Mouse (Mus musculus) CD4-positive, CD25-positive, alpha-beta regulatory T cell, adult 2 months (primary cell): ENCODE data around the gene C77080.

Source experiments
- DNase-seq: peaks from one replicate; pipeline ENCODE4 v3.0.0-alpha.2; 2012; ENCODE audit warnings: low read depth, low spot score

Gene C77080

DNA sequence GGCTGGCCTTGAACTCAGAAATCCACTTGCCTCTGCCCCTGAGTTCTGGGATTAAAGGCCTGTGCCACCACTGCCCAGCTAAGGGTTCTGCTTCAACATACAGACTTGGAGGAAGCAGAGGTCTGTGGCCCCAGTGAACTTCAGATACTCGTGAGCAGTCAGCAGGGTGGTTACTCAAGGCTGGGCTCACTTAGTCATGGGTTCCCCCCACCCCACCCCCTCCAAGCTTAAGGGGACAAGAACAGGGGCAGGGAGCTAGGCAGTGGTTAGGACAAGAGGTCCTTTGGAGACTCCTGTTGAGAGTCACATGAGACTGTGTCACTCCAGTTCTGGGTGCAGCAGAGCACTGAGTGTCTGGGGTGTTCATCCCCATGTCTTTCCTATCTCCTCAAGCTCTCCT lies 7.5 kb upstream of the C77080 start:
- no peak for DNase-seq

DNA sequence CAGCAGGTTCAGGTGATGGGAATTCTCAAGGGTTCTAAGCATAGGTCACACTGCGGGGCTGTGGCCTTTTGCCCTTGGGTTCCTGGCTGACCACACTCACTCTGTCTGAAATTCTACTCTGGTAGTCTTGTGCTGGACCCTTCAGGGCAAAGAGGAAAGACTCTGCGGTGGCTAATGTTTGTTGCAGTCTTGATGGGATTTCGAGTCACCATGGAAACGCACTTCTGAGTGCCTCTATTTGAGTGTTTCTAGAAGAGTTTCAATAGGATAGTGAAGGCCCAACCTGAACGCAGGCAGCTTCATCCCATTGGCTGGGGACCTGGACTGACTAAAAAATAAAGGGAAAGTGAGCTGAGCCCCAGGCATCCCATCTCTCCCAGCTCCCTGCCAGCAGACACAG lies 5.6 kb upstream of the C77080 start:
- DNase-seq = no peak

GRCm38 (mm10) chr4:129266191-129266590 lies 5.0 kb upstream of the C77080 start:
- DNase-seq = no peak

GRCm38 (mm10) chr4:129263225-129264021 lies 2.2 kb upstream of the C77080 start:
- DNase-seq = peak; percentile 31

GRCm38 (mm10) chr4:129260678-129261077 lies 526 bp downstream of the C77080 start:
- DNase-seq = no peak

DNA sequence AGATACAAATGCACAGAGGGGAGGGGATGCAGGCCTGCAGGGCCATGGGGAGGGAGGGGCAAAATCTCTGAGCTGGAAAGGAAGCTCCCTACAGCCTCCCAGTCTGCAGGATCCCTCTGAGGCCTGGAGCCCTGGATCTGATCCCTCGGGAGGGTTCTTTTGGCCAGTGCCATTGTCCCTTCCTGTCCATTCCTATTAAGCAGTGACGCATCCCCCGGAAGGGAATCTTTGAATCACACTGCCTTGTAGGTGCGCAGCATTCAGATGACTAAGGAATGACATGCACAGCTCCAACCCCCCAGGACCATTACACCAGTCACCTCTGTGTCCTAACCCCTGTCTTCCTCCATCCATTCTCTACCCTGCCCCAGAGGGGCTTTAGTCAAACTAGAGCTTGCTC lies 2.1 kb downstream of the C77080 start:
- no peak for DNase-seq

DNA sequence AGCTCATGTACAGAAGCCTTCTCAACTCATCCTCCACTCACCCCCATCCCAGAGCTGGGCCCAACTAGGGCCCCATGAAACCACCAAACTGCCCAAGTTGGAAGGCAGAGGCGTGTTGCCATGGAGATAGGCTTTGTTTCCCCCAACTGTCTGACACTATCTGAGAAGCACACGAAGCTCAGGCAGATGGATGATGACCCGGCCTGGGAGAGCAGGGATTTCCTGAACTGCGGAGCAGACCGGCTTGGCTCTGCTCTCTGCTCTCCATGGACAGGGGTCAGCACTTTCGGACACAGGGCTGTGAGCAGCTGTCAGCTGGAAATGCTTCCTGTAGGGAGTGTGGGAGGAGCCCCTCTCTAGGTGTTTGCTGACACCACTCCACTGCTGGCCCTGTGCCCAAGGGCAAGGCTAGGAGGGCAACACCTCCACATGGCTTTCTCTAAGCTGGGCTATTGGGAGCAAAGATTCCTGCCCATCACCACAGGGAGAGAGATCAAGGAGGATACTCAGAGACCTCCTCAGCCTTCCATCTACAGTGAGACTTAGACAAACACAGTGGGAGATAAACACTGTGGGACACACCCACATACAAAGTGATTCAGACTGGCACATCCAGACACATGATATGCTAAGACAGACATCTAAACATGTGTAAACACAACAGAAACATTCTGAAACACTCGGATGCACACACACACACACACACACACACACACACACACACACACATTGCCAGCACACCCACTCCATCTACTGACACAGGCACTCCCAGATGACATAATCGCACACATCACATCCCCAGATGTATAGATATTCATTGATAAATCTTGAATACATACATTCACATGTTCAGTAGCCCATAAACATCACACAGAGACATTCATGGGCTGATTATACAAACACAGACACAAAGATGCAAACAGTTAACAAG lies 4.5 kb downstream of the C77080 start:
- peak; percentile 77 for DNase-seq

DNA sequence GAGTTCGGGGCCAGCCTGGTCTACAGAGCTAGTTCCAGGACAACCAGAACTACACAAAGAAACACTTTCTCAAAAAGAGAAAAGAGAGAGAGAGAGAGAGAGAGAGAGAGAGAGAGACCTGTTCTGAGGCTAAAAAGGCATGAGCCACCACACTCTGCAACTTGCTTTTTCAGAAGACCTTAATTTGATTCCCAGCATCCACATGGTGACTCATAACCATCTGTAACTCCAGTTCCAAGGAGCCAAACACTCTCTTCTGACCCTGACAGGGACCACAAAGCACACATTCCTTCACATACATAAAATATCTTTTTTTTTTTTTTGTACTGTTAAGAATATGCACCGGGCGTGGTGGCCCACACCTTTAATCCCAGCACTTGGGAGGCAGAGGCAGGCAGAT lies 6.6 kb downstream of the C77080 start:
- DNase-seq = no peak

DNA sequence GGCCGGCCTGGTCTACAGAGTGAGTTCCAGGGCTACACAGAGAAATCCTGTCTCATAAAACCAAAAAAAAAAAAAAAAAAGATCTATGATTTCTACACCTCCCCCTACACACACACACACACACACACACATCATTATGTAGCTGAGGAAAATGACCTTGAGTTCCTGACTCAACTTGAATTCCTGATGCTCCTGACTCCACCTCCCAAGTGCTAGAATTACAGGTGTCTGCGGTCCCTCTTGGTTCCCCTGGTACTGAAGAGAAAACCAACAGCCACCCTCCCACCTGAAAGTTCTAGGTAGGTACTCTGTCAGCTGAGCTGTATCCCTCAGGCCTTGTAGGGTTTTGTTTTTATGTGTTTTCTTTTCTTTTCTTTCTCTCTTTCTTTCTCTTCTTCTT lies 8.7 kb downstream of the C77080 start:
- no peak for DNase-seq

DNA sequence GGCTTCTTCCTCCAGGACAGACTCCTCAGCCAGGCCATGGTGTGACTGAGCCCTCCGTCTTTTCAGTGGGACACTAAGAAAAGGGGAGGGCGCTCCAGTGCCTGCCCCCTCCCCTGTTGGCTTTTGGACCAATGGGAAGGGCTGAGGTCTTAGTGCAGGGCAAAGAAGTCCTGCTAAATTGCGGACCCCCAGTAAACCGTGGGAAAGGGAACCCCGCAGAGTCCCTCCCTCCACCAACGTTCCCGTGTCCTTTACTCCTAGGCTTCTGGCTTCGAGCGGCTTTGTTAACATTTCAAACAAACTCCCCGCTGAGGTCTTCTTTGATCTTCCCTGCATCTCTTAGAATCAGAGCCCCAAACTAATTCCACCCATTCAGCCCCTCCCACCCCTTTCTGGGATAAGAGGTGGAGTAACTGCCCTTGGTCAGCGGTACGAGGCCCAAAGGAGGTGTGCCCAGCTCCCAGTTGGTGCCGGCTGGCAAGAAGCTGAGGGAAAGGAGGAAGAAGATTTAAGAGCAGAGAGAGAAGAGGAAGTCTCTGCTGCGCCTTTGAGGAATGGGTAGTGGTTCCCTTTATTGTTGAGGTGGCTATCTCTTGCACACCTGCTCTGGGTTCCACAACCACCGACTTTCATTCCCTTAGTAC lies 9.6 kb downstream of the C77080 start:
- no peak for DNase-seq

GRCm38 (mm10) chr4:129250759-129251481 lies 10.3 kb downstream of the C77080 start:
- DNase-seq = no peak

- DNase-seq = no peak
These were observed 11.9 kb downstream of the C77080 start for GRCm38 (mm10) chr4:129249288-129249687.

DNA sequence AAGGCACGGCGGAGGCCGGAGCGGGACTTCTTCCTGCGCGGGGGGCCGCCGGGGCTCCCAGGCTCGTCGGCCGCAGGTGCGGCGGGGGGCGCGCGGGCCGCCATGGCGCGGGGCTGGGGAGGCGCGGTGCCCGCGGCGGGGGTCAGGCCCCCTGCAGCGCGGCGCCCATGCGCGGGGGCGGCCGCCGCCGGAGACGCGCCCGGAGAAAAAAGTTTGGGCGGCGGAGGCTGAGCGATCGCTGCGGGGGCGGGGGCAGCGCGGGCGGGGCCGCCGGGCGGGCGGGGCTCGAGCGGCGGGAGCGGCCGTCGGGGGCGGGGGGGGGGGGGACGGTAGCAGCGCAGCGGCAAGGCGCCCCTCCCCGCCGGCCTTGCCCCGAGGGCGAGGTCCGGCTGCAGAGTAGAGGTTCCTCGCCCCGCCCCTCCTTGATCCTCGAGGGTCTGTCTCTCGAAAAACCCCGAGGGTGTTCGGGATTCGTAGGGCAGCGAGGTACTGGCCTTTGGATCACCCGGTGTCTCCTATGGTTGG lies 12.9 kb downstream of the C77080 start:
- peak; percentile 62 for DNase-seq

- no peak for DNase-seq
These were observed 13.6 kb downstream of the C77080 start for GRCm38 (mm10) chr4:129247381-129248242.

DNA sequence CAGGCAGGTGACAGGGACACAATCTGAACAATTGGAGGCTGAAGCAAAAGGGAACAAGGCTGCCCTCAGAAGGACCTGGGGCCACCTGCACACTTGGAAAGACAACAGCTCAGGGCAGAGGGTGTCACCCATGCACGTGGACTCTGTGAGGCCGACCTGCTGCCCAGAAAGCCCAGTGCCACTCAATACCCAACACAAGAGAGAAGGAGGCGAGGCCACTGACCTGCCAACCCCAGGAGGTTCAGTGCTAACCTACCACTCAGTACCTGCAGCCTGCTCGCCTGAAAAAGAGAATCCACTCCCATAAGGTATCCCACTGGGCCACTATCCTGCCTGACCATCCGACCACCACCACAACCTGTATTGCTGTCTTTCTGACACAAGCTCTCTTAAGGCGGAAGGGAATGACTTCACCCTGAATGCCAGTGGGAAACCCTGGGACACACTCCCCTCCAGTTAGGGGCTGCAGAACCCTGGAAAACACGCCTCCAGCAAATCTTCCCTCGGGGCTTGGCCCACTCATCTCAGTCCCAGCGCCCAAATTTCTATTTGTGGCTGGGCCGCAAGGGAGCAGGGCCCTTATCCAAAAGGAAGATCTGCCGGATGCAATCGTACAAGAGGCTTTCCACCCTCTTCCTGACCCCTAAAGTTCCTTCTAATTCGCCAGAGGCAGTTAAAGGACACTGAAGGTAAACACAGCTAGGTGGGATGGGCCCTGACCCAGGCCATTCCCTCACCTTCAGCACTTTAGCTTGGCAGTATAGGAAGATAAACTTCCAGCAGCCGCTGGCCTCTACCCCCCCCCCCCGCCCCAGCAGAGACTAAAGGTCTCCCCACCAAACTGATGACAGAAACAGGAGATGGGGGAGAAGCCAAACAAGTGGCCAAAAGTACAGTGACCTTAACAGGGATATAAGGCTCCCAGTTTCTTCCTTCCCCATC lies 14.6 kb downstream of the C77080 start:
- no peak for DNase-seq

GRCm38 (mm10) chr4:129244802-129245201 lies 16.4 kb downstream of the C77080 start:
- DNase-seq = no peak

GRCm38 (mm10) chr4:129242761-129243160 lies 18.4 kb downstream of the C77080 start:
- no peak for DNase-seq

DNA sequence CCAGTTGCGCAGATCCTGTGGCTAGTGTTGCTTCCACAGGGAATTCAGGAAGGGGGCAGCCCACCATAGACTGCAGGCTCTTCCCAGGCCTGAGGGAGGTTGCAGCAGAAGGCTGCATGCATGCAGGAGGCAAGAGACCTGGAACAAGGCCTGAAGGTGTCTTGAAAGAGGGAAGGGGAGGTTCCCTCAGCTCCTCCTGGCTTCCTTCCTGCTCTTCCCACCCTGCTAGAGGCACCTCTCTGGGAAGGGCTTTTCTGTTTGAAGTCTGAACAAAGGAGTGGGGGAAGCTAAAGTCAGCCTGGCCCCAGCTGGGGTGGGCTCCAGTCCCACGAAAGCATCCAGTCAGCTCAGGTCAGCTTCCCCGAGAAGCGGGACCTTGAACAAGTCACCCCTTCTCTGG lies 18.9 kb downstream of the C77080 start:
- DNase-seq = no peak

DNA sequence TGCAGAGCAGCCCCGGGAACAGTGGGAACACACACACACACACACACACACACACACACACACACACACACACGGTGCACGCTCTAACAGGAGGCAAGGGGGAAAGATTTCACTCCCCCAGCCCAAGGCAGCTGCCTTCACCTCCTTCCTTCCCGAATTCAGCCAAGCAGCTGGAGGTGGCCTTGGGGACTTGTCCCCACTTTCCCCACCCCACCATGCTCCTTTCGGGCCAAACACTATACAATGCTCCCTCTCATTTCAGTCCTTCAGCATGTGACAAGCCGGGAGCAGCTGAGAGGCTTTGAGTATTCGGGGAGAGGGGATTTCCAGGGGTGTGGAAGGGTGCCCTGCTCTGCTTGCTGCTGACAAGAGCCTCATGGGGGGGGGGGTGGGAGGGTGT lies 19.3 kb downstream of the C77080 start:
- no peak for DNase-seq
